Mouse (Mus musculus) mouse trophoblast stem cell (cell line): ENCODE data around the gene Mef2b.
"Not testable (repeated sequence)": the region's sequence is repeated elsewhere in the genome, so short reads cannot be mapped to it uniquely, and the experiment has no call there.

Experiments used
- in situ Hi-C, 2 experiments: fragments of 300-500 bp; cut with MseI, MboI; formaldehyde crosslinking; loops; 2 replicates in 1 of 2; 3 replicates in 1 of 2; pipeline ENCODE4 v1.15.1; 2025

Mef2b gene

DNA sequence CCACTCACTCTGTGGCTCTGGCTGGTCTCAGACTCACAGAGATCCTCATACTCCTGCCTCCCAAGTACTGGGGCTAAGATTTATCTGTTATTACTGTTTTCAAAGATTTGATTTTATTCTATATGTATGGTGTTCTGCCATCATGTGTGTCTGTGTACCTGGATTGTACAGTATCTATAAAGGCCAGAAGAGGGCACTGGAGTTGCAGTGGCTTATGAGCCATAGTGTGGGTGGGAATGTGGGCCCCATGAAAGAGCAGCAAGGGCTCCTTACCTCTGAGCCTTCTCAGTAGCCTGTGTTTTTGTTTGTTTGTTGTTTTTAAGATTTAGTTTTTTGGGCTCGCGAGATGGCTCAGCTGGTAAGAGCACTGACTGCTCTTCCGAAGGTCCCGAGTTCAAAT, 39.6 kb downstream of the Mef2b start:
- in situ Hi-C loops: no loop called here

DNA sequence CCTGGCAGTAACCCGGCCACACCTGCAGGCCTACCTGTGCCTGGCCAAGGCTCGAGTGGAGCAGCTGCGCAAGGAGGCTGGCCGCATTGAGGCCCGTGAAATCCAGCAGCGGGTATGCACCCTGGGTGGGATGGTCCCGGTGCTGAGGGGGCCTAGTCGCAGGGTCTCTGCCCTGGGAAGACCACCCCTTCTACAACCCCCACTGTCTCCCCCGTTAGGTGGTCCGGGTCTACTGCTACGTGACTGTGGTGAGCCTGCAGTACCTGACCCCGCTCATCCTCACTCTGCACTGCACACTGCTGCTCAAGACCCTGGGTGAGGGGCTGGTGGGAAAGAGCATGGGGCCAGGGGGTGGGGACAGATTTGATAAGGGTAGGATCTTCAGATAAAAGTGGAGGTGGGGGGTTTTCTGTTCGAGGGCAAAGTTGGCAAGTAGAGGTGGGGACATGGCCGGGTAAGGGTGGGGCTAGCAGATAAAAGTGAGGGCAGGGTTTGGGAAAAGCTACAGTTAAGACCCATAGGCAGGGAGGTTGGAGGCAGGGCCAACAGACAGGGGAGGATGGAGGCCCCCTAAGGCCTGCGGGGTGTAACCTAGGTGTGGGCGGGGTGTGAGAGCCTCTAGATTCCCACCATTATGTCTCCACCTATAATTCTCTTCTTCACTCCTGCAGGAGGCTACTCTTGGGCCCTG, 41.8 kb downstream of the Mef2b start:
- in situ Hi-C loops: no loop called here

- in situ Hi-C loops: no loop called here
Measured at GRCm38 (mm10) chr8:70181903-70182252, 42.4 kb downstream of the Mef2b start.

- in situ Hi-C loops: no loop called here
Measured at GRCm38 (mm10) chr8:70183194-70183593, 43.7 kb downstream of the Mef2b start.

- in situ Hi-C loops: no loop called here
Measured at GRCm38 (mm10) chr8:70188707-70189106, 49.2 kb downstream of the Mef2b start.

DNA sequence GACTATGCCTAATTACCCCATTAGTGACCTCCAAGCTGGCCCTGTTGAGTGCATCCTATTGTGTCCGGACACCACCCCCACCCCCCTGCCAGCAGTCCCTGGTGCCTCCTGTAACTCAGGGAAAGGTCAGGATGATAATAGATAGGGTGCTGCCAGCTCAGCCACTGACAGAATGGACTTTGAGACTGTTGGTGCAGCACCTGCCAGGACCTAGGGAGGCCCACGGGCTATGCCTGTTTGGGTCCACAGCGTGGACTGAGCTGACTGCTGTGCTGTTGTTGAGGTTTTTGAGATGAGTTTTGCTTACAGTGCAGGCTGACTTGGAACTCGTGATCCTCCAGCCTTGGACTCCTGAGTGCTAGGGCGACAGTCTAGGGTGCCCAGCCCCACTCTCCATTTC, 53.7 kb downstream of the Mef2b start:
- in situ Hi-C loops: no loop called here

- in situ Hi-C loops: no loop called here
Measured at GRCm38 (mm10) chr8:70194191-70194590, 54.7 kb downstream of the Mef2b start.

DNA sequence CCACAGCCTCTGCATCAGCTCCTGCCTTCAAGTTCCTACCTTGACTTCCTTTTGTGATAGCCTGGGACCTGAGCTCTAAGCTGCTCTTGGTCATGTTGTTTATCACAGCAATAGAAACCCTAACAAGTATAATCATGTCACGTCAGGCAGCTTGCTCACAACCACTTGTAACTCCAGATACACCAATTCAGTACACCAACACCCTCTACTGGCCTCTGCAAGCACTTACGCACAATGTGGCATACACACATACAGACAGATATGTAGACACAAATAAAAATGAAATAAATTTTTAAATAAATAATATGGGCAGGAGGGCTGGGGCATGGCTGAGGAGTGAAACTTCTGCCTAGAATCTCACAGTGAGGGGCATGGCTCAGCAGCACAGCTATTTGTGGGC, 56.3 kb downstream of the Mef2b start:
- in situ Hi-C loops: no loop called here

DNA sequence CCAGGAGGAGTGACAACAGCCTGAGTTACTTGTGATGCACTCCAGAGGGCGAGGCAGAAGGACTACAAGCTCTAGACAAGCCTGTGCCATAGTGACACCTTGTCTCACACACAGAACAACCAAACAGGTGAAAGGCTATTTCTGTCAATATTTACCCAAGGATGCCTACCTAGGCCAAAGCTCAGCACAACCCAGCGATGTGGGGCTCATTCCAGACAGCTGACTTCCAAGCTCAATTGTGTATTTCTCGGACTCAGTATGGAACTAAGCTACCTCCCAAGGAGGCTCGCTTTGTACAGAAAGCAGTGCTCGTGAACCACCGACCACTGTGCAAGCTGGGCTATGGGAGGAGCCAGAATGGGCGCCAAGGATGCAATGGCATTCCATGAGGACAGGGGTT, 58.1 kb downstream of the Mef2b start:
- in situ Hi-C loops: no loop called here

DNA sequence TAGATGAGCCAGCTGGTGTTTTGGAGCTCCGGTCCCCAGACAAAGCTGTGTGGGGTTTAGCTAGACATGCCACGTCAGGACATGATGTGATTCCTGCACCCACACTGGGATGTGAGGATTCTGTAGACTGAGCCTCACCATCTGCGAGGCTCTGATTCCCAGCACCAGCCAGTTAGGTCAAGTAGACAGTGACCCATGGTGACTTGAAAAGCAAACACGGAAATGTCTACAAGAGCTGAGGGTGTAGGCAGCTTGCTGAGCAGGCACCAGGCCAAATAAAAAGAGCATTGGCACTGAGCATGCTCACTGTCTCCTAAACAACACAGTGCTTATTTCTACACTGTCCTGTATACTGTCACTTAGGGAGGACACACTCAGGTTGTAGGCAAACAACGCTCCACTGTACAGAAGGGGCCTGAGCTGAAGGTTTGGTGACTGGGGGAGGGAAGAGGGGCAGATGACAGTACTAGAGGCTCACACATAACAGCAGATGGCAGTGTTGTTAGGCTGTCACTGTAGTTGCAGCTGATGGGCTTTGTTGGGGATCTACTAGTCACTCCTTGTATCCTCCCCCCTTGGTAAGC, 60.7 kb downstream of the Mef2b start:
- in situ Hi-C loops: no loop called here

DNA sequence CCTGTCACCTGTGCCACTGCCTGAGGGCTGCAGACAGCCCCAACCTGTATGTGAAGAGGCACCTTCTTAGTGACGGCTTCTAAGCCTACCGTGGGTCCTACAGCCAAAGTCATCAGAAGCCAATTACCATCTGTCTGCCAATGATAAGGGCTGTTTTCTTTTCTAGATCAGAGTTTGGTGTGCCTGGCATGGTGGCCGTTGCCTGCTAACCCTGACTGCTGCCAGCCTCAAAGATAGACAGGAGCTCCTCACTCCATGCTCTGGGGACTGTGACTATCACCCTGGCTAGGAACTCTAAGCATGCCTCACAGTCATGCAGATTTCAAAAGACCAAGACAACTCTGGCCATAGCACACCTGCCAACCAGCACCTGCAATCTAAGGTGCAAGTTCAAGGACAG, 61.9 kb downstream of the Mef2b start:
- in situ Hi-C loops: no loop called here

DNA sequence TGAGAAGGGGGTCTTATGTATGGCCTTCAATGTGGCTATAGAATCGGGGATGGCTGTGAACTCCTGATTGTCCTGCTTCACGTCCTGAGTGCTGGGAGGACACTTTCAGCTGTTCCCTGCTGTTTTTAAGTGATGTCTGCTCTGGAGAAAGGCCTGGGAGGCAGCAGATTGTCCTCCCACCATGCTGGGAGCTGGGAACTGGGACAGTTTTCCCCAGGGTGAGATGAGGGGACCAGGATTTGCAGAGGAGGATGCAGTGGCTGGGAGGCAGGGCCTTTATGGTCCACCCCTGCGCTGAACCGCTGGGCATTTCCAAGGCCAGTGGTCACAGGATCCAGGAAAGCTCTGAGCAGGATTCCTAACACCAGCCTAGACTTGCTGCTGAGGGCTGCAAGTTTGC, 63.6 kb downstream of the Mef2b start:
- in situ Hi-C loops: no loop called here

GRCm38 (mm10) chr8:70204757-70205156, 65.2 kb downstream of the Mef2b start:
- in situ Hi-C loops: no loop called here

GRCm38 (mm10) chr8:70208130-70208529, 68.6 kb downstream of the Mef2b start:
- in situ Hi-C loops: no loop called here

DNA sequence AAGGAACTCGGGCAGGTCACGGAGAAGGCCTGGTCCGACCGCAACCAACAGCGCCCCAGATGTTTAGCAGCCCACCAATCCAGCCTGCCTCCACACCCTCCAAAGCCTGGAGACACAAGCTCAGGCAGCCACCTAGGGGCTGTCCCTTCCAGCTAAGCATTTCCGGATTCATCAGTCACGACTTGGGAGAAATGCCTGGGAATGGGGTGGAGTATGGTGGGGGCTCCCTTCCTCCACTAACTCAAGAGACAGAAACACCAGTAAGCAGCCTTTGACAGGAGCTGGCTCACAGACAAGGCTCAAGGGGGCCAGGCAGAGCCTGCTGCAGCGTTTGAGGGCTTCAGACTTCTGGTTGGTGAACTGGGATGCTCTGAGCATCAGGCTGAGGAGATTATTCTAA, 71.0 kb downstream of the Mef2b start:
- in situ Hi-C loops: no loop called here

DNA sequence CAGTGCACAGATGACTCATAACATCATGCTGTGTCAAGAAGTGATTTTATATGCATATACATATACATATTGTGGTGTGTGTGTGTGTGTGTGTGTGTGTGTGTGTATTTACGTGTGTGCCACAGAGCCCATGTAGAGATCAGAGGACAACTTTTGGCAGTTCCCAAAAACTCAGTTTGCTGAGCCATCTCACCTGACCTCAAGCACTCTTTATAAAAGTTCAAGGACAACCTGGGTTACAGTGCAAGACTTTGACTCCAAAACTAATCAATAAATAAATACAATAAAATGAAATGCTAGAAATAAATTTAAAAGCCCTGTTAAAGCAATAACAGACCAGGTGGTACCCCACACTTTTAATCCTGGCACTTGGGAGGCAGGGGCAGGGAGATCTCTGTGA, 71.8 kb downstream of the Mef2b start:
- in situ Hi-C loops: no loop called here

GRCm38 (mm10) chr8:70211726-70212111, 72.2 kb downstream of the Mef2b start:
- in situ Hi-C loops: no loop called here

DNA sequence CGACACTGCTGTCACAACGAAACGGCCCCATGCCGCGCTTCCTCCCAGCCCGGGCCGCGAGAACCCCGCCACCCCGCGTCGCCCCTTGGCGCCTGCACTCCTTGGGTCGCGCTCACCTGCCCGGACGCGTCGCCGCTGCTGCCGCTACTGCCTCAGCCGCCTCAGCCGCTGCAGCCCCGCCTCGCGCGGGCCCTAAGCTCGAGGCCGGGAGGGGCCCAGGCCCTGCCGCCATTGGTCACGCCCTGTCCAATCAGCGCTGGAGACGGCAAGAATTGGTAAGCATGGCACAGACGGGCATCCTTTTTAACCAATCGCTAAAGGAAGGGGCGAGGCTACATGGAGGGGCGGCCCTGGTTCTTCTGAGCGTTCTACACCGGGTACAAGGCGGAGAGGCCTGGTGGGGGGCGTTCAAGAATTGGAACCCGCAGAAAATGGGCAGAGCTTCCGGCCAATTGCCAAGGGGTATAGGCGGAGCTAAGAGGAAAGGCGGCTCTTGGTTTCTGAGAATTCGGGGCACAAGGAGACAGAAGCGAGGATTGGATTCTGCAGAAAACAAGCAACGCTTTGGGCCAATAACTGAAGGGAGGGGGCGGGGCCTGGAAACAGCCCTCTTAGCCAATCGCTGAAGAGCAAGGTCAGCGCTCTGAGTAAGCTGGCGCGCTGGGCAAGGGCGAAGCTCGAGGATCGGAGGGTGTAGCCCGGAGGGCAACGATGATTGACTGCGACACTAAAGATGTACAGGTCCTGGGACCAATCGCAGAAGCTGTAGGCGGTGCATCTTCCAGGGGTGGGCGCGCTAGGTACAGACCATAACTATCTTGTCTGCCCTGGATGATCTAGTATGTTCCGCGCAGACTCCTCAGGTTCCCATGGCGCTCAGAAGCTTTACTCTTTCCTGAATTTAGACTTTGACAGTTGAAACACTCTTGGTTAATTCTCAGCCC, 72.9 kb downstream of the Mef2b start, which contains the start of gene Slc25a42:
TSS of gene Slc25a42 (minus strand) at position 194 of the 944 bp plus-strand sequence.
- in situ Hi-C loops: no loop called here

DNA sequence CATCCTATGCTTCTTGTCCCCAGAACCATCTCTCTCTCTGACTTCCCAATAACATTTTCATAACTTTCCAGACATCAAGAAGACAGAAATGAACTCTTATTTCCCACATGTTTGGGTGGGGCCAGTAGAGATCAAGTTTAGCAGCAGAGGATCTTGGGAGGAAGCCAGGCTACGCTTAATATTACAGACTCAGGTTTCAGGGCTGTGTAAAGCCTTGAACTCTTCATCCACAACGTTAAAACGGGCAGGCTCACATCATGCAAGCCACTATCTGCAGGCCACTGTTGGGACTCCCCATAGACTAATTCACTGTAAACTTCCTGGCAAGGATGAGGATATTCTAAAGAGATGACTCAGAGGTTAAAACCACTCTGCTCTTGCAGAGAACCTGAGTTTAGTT, 74.9 kb downstream of the Mef2b start:
- in situ Hi-C loops: no loop called here

GRCm38 (mm10) chr8:70215092-70215491, 75.6 kb downstream of the Mef2b start:
- in situ Hi-C loops: no loop called here

- in situ Hi-C loops: not testable (repeated sequence)
Measured at GRCm38 (mm10) chr8:70216161-70216560, 76.7 kb downstream of the Mef2b start.

DNA sequence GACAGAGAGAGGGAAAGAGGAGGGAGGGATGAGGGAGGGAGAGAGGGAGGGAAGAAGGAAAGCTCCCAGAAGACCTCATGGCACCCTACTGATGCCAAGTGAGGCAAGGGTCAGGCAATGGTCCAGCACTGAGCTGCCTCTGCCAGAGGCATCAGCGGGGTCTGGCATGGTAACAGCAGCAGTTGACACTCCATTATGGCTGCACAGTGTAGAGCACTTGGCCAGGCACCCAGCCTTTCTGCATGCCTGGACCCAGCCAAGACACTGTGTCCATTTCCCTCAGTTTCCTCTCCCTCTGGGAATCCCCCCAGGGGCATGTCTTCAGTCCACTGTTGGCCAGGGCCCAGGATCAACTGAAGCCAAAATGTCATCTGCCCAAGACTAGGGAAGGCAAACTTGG, 77.1 kb downstream of the Mef2b start:
- in situ Hi-C loops: no loop called here
